Mouse (Mus musculus): ENCODE measurements at regions not wholly inside any gene's neighbourhood (a gene's known extent, or its start where the extent isn't known, plus 50 kb on each side); places are given as distances from the start of the nearest gene placed in this dataset.

GRCm38 (mm10) chr8:10828580-10828979 is 179.7 kb downstream of the Irs2 start:
- TF ChIP-seq POLR2A (IDR thresholded peaks at IDR 0.05; ENCODE audit: low read depth, low read length) (no peak), CTCF (IDR thresholded peaks at IDR 0.05; ENCODE audit: extremely low read depth, insufficient read depth, insufficient read length, insufficient replicate concordance) (no peak)
